Mouse (Mus musculus) adrenal gland, adult 18-20 months (tissue): ENCODE measurements around the gene Hs6st2. TPM values are rescaled to one million over a fixed set of nuclear protein-coding genes. Genes with fewer than 3 reads are reported as not detected.

ENCODE experiments used
- DNase-seq, 2 experiments: peaks; one replicate each; pipeline ENCODE4 v3.0.0; 2021 to 2022; ENCODE audit warnings: low spot score in 2 of 2
- total RNA-seq, 2 experiments: library from RNA; stranded (reverse); gene quantifications; 1 replicate in 1 of 2; 2 replicates in 1 of 2; pipeline ENCODE4 v1.2.3; 2021

The Hs6st2 gene
- total RNA-seq, 2 experiments from 2014 or later = 1.7 to 2.6 TPM

DNA sequence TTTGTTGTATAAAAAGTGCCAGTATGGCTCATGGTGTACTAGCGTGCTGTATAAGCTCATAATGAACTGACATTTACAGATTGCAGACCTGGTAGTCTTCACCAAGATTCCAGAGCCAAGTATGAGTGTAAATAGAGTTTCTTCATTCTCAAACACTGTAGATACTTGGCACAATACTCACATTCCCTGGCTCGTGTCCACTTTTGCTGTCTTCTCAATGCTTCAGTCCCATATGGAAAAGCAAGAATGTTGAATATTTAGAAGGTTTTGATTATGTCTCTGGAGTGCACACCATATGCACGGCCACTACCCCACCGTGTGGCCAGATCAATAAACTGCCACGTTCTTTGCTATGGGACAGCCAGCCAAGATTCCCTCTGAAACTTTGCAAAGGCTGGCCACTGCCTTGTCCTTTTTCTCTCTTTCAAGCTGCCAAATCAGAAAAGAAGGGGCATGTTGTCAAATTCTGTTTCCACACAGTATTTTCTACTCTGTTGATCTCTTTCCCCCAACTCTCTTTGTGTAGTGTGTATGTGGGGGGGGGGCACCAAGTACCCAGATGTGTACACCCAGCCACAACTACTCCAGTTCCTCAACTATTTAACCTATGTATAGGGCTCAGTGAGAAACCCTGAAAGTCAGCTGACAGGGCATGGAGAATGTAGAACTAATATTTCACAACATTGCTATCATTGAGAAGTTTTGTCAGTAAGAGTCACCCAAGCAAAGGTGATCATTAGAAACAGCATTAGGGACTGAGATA lies 309.0 kb downstream of the Hs6st2 start:
- no peak for DNase-seq

DNA sequence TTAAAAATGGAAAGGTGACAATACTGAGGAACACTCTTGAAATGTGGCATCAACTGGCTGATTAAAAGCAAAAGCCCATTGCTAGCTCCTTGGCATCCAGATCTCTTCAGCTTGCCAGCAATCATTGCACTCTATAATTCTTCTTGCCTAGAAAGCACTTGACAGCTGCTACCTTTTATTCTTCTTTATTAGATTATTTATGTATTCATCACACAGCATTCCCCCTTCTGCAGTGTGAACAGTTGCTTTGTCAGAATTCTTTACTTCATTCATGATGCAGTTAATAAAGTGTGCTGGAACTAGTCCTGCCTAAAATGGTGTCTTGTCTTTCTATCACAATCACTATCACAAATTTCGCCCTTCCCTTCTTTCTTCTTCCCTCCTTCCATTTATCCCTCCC lies 332.0 kb downstream of the Hs6st2 start:
- no peak for DNase-seq

DNA sequence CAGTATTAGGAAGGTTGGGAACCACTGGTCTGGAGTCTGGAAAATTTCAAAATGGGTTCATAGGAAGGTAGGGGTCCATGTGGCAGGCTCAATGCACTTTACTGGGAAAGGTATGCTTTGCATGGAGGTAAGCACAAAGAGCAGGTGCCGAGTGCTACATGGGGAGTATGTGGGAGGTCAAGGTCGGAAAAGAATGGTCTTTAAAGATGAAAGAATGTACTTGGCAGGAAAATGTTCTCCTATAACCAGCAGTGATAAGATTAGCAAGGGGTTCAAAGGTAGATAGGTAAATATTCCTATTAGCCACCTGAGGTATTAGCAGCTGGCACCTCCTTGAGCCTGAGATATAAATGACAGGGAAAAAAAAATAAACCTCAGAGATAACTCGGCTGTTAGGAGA lies 338.1 kb downstream of the Hs6st2 start:
- no peak for DNase-seq

Other genes with a start within 250 kb of the Hs6st2 start
- not detected for gene Usp26, start 119.4 kb upstream of the Hs6st2 start, total RNA-seq